Mouse (Mus musculus) T-helper 1 cell (primary cell): Measurements from ENCODE around the gene Arnt2.

Experiments
- in situ Hi-C: fragments of 300-600 bp; cut with MboI, MseI; formaldehyde crosslinking; loops from one replicate; pipeline ENCODE4 v1.15.1; 2025; ENCODE audit warnings: high pct_unique_total_duplicates

The Arnt2 gene

DNA sequence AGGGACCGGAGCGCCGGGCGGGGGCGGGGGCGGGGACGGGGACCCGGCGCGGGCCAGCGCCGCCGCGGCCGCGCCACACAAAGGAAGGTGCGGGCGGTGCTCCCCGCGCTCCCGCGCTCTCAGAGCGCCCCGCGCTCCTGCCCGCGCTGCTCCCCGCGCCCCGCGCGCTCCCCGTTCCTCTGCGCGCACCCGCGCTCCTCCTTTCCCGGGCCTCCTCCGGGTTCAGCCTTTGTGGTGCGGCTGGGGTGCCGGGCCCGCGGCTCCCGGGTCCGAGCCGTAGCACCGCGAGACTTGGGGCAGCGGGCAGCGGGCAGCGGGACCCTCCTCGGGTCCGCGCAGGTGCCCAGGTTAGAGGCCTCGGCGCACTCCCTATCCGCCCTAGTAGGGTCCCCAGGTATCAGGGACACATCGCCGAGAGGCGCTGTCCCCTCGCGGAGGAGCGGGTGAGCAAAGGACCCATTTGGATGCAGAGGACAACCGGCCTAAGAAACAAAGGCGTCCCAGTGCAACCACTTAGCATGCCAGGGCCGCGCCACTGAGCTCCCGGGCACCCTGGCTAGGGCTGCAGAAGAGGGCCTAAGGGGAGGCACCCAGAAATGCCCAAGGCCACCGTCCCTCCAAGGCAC, at the start of gene Arnt2:
Gene Arnt2, minus strand, starts transcription at position 281 of the 626 bp plus-strand sequence.
- in situ Hi-C loops: no loop called here

DNA sequence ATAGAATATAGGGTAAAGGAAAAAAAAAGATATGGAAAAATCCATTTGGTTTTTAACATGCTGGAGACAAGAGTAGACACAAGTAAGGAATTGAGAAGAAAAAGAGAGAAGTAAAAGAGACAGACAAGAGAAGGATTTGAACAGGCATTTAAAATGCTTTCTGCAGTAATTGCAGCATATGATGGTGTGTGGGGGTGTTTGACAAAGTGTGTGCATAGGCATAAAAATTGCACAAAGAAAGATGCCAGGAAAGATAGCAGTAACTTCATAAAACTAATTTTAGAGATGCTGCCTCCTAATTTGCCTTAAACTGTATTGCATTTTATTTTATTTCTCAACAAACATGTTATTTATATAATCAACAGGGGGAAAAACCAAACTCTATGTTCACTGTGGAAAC, 41.7 kb upstream of the Arnt2 start:
- in situ Hi-C loops: no loop called here

DNA sequence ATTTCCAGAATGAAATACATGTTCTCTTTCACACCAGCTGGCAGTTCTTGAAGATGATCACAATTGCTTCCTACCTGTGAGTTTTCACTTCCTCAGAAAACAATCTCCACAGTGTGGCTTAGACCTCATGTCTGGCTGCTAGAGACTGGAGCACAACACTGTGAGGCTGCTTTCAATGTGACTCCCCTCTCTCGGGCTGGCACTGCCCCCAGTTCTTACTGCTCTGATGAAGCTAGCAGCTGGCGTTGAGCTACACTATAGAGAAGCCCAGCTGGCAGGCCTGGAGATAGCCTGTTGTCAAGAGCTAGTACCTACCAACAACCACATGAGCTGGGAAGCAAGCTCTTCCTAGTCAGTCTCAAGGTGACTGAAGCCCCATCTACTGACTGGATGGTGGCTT, 39.1 kb upstream of the Arnt2 start:
- in situ Hi-C loops: no loop called here

DNA sequence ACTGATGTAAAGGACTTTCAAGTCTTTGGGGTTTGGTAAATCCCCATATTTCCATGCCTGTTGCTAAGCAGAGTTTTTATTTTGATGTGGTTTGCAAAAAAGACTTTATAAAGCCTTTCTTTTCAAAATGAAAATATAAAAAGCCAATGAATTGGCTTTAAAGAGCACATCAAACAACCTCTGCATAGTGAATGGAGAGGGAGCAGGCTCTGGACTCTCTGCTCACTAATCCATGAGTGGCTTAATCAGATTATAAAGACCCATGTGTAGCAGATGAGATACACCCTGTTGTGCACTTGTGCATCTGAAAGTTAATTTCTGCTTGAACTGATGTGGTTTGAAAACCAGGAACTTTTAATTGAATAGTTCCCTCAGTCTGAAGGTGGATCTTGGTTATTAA, 38.5 kb upstream of the Arnt2 start:
- in situ Hi-C loops: no loop called here

- in situ Hi-C loops: no loop called here
Observed at GRCm38 (mm10) chr7:84447740-84448435, 37.9 kb upstream of the Arnt2 start.

- in situ Hi-C loops: no loop called here
Observed at GRCm38 (mm10) chr7:84447060-84447459, 37.1 kb upstream of the Arnt2 start.

DNA sequence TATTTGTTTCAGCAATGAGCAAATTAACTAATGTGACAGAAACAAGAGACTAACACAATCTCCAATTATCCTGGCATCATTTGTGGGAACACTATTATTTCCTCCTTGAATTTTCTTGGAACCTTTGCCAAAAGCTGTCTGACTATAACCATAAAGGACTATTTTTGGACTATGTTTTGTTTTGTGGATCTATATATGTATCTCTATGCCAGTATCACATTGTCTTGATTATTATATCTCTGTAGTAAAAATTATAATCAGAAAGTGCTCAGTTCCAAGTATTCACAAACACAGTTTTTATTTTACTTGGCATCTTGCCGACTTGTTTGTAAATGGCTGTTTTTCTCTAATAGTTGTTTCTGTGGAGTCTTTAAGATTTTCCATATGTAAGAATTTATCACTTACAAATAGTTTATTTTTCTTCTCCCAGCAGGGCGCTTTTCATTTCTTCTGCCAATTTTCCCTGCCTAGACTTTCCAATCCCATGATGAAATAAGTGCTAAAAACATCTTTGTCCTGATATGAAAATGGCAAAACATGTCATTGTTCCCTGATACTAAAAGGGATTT, 32.5 kb upstream of the Arnt2 start:
- in situ Hi-C loops: no loop called here

DNA sequence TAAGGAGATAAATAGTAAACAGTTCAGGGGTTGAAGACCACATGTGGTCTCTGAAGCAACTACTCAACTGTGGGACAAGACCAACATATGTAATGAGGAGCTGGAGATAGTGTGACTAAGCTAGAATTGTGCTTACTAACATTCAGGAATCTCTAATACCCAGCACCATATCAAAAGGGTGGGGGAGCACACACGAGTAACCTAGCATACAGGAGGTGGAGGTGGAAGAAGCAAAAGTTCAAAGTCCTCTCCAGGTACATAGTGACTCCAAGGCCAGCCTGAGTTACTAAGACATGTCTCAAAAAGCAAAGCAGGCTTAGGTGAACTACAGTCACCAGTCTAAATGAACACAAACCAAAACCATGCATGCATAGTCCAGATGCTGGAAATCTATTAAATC, 29.6 kb upstream of the Arnt2 start:
- in situ Hi-C loops: no loop called here

GRCm38 (mm10) chr7:84434901-84435300, 24.9 kb upstream of the Arnt2 start:
- in situ Hi-C loops: no loop called here

DNA sequence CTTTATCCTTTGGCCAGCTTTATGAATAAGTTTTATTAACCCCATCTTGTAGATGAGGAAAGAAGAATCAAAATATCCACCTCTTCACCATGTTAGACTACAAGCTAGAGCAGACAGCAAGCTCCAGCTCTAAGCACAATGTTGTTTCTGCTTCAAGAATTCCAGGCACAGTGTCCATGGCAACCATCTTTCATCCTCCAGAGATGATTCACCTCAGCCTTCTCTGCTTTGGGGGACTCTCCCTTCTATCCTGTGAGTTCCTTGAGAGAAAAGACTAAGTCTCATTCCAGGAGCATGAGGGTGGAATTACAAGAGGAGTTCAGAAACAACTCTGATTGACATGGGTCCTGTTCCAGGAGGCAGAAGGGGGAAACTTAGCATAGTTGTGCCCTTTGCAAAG, 22.2 kb upstream of the Arnt2 start:
- in situ Hi-C loops: no loop called here

GRCm38 (mm10) chr7:84427221-84427620, 17.2 kb upstream of the Arnt2 start:
- in situ Hi-C loops: no loop called here

GRCm38 (mm10) chr7:84424670-84425385, 14.9 kb upstream of the Arnt2 start:
- in situ Hi-C loops: no loop called here

GRCm38 (mm10) chr7:84421753-84422152, 11.8 kb upstream of the Arnt2 start:
- in situ Hi-C loops: no loop called here

- in situ Hi-C loops: no loop called here
Observed at GRCm38 (mm10) chr7:84421291-84421665, 11.3 kb upstream of the Arnt2 start.

DNA sequence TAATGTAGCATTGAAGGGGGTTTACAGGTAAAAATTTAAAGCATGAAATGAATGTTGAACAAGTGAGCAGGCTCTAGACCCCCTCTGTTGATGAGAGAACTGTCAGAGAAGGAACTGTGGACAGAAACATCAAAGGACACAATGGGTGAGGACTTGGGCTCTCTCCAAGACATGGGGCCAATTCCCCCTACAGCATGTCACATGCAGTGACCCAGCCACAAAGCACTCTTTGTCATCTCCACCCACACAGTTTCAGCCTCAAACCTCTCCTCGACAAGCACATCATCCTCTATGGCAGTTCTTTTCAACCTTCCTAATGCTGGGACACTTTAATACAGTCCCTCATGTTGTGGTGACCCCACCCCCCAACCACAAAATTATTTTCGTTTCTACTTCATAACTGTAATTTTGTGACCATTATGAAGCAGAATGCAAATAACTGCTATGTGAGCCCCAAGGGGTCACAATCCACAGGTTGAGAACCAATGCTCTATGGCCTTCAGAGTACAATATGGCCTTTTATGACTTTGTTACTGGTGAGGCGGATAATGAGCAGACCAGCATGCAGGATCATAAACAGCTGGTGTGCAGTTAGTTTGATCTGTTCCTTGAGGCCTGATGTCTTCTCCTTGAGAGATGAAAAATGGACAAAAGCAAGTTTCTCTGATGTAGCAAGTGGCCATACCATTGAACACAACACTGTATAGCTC, 10.8 kb upstream of the Arnt2 start:
- in situ Hi-C loops: no loop called here

DNA sequence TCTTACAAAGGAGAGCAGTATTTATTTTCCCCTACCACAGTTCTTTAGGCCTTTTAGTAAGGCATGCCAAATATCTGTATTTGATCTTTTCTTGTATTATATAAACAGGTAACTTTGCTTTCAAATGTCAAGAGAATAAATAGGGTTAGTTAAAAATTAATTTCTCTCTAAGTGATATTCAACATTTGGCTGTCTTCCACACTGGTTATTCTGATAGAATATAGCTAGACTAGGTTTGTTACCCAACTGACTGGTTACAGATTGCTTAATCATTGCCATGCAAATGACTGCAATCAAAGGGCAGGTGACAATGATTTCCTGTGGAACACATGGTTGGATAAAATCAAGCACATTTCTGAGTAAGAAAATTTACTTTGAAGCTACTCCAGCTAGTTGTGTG, 7.5 kb upstream of the Arnt2 start:
- in situ Hi-C loops: no loop called here

GRCm38 (mm10) chr7:84412570-84412969, 2.6 kb upstream of the Arnt2 start:
- in situ Hi-C loops: no loop called here

- in situ Hi-C loops: no loop called here
Observed at GRCm38 (mm10) chr7:84409241-84409895, 608 bp downstream of the Arnt2 start.

GRCm38 (mm10) chr7:84408282-84408681, 1.7 kb downstream of the Arnt2 start:
- in situ Hi-C loops: no loop called here

- in situ Hi-C loops: no loop called here
Observed at GRCm38 (mm10) chr7:84403371-84403770, 6.6 kb downstream of the Arnt2 start.

GRCm38 (mm10) chr7:84401641-84402455, 8.1 kb downstream of the Arnt2 start:
- in situ Hi-C loops: no loop called here
